Mouse (Mus musculus) heart, embryonic 10.5 days (tissue): ENCODE data around the gene Nccrp1. TPM values are rescaled to one million over a fixed set of nuclear protein-coding genes. Genes with fewer than 3 reads are reported as not detected.

Source experiments
- DNase-seq: peaks from one replicate; pipeline ENCODE4 v3.0.0-alpha.2; 2017; ENCODE audit warnings: low spot score
- H3K27ac ChIP-seq: fragments of 300-500 bp; sonication (generic); 2 replicates; pipeline ENCODE4 v1.5.1; 2016; ENCODE audit warnings: mild to moderate bottlenecking
- H3K27me3 ChIP-seq: fragments of 300-500 bp; sonication (generic); 2 replicates; pipeline ENCODE4 v1.6.1; 2016; ENCODE audit warnings: mild to moderate bottlenecking; ENCODE audit not compliant: poor library complexity, insufficient read depth, severe bottlenecking
- H3K36me3 ChIP-seq: fragments of 300-500 bp; sonication (generic); 2 replicates; pipeline ENCODE4 v1.6.1; 2016; ENCODE audit warnings: mild to moderate bottlenecking, moderate library complexity
- H3K4me1 ChIP-seq: fragments of 300-500 bp; sonication (generic); 2 replicates; pipeline ENCODE4 v1.6.1; 2016; ENCODE audit warnings: mild to moderate bottlenecking
- H3K4me3 ChIP-seq: fragments of 300-500 bp; sonication (generic); 2 replicates; pipeline ENCODE4 v1.5.1; 2016; ENCODE audit warnings: mild to moderate bottlenecking, moderate library complexity
- H3K9me3 ChIP-seq: fragments of 300-500 bp; sonication (generic); 2 replicates; pipeline ENCODE4 v1.6.1; 2016; ENCODE audit warnings: mild to moderate bottlenecking, moderate library complexity
- WGBS: fragments of 180-500 bp; shearing (Covaris S2); methylation state at CpG from one replicate; pipeline ENCODE4 v1.1.7; 2016; 5-methylcytosine and 5-hydroxymethylcytosine counted together
- polyA plus RNA-seq: library from polyadenylated mRNA; unstranded; fragments of >200 nt; fragmentation: Nextera tagmentation; extraction: Ambion mirVana; gene quantifications from 2 replicates; pipeline ENCODE4 v1.2.1, GENCODE M21; 2016

Nccrp1 gene
- polyA plus RNA-seq, 1 experiment from 2014 or later = not detected

- no peak for DNase-seq
- no peaks in the 10 kb centered on the region for H3K9me3 ChIP-seq
- H3K36me3 ChIP-seq = peaks cover 8% of the 10 kb centered on the region
- peak overlapping the region; percentile 83 for H3K27ac ChIP-seq
- H3K4me3 ChIP-seq = no peak overlapping the region
- 66% methylated on average over 5 of the region's 5 CpGs for WGBS
- H3K27me3 ChIP-seq = no peaks in the 10 kb centered on the region
- peaks cover 83% of the 10 kb centered on the region for H3K4me1 ChIP-seq
Measured at GRCm38 (mm10) chr7:28578543-28579053, 31.5 kb upstream of the Nccrp1 start.

DNA sequence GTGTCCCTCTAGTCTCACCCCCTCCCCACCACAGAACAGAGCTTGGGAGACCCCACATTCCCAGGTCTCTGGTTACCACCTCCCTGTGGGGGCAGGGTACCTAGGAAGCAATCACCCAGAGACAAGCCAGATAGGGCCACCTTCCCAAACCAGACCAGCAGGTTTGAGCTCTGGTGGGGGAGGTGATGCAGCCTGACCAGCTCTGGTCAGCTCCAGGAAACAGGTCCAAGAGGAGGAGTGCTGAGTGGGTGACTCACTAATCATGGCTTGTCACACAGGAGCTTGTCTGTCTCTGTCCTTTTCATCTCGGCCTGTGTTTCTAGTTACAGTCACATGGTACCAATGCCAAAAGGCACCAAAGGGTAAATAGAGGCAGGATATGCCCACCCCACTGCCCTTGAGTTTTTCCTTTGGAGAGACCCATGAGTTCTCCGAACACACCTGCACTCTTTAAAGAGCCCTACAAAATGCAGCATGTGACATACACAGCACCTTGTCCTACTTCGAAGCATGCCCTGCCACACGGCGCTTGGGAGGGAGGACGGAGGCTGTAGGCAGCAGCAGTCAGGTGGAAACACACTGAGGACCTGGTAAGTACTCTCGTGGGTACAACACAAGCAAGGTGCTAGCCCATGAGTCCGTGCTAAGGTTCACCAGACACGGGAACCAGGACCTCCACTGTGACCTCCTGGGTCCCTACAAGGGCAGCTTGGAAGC, 30.9 kb upstream of the Nccrp1 start:
- Histone ChIP-seq H3K9me3 (no peaks in the 10 kb centered on the region), H3K4me3 (no peak overlapping the region), H3K36me3 (peaks cover 8% of the 10 kb centered on the region), H3K27ac (peak overlapping the region; percentile 83), H3K4me1 (peaks cover 83% of the 10 kb centered on the region), H3K27me3 (no peaks in the 10 kb centered on the region)
- DNase-seq = no peak
- WGBS = 68% methylated on average over 9 of the region's 9 CpGs

DNA sequence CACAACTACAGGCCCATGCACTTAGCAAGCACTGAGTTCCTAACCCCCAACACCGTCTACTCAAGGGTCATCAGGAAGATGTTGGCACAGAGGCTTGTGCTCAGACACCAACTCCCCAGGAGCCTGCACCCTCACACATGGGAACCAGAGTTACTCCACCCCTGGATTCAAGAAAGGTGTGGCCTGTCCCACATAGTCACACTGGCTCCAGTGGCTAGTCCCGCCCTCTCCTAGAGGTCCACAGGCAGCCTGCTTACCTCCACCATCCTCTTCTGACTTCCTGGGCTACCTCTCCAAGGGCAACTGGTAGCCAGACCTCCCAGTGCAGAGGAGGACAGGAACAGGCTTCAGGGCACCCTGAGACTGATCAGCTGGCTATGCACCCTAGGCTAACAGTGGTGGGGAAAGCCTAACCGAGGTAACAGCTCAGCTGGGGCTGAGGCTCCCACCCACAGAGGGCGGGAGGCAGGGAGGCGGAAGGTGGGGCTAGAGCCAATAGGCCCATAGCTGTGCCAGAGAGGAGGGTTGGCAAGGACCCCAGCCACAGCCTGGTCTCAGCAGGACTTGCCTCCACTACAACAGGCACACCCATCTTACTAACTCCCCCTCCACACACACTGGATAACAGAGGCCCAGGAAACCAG, 29.3 kb upstream of the Nccrp1 start:
- DNase-seq = no peak
- H3K4me1 ChIP-seq = peaks cover 93% of the 10 kb centered on the region
- H3K4me3 ChIP-seq = no peak overlapping the region
- no peaks in the 10 kb centered on the region for H3K27me3 ChIP-seq
- 71% methylated on average over 5 of the region's 5 CpGs for WGBS
- H3K9me3 ChIP-seq = no peaks in the 10 kb centered on the region
- H3K27ac ChIP-seq = peak overlapping the region; percentile 83
- peaks cover 6% of the 10 kb centered on the region for H3K36me3 ChIP-seq

GRCm38 (mm10) chr7:28575597-28575996, 28.5 kb upstream of the Nccrp1 start:
- Histone ChIP-seq H3K9me3 (no peaks in the 10 kb centered on the region), H3K4me1 (peaks cover 99% of the 10 kb centered on the region), H3K27ac (0 out of 2 replicates have a peak overlapping the region, but pooled peaks have one; percentile 7), H3K4me3 (no peak overlapping the region), H3K27me3 (no peaks in the 10 kb centered on the region), H3K36me3 (no peaks in the 10 kb centered on the region; the same call in 1 of the 2 replicates)
- no peak for DNase-seq
- 86% methylated on average over 11 of the region's 11 CpGs for WGBS

- Histone ChIP-seq H3K9me3 (no peaks in the 10 kb centered on the region), H3K27me3 (no peaks in the 10 kb centered on the region), H3K36me3 (peaks cover 17% of the 10 kb centered on the region), H3K4me3 (no peak overlapping the region), H3K4me1 (peaks cover 90% of the 10 kb centered on the region), H3K27ac (0 out of 2 replicates have a peak overlapping the region, but pooled peaks have one; percentile 16)
- WGBS = 89% methylated on average over 3 of the region's 3 CpGs
- DNase-seq = no peak
Measured at GRCm38 (mm10) chr7:28573236-28573635, 26.2 kb upstream of the Nccrp1 start.

- H3K4me3 ChIP-seq = no peak overlapping the region
- no peak for DNase-seq
- no peaks in the 10 kb centered on the region for H3K27me3 ChIP-seq
- peaks cover 85% of the 10 kb centered on the region for H3K4me1 ChIP-seq
- no peaks in the 10 kb centered on the region for H3K9me3 ChIP-seq
- H3K27ac ChIP-seq = peak overlapping the region; percentile 16; the same call in 1 of the 2 replicates
- 80% methylated on average over 5 of the region's 5 CpGs for WGBS
- peaks cover 23% of the 10 kb centered on the region for H3K36me3 ChIP-seq
Measured at GRCm38 (mm10) chr7:28572689-28573088, 25.6 kb upstream of the Nccrp1 start.

GRCm38 (mm10) chr7:28570982-28571682, 24.1 kb upstream of the Nccrp1 start:
- no peak overlapping the region for H3K4me3 ChIP-seq
- peaks cover 38% of the 10 kb centered on the region for H3K36me3 ChIP-seq
- 41% methylated on average over 5 of the region's 5 CpGs for WGBS
- no peak for DNase-seq
- peak overlapping the region; percentile 50; the same call in 1 of the 2 replicates for H3K27ac ChIP-seq
- H3K27me3 ChIP-seq = no peaks in the 10 kb centered on the region
- H3K9me3 ChIP-seq = no peaks in the 10 kb centered on the region
- peaks cover 69% of the 10 kb centered on the region for H3K4me1 ChIP-seq

DNA sequence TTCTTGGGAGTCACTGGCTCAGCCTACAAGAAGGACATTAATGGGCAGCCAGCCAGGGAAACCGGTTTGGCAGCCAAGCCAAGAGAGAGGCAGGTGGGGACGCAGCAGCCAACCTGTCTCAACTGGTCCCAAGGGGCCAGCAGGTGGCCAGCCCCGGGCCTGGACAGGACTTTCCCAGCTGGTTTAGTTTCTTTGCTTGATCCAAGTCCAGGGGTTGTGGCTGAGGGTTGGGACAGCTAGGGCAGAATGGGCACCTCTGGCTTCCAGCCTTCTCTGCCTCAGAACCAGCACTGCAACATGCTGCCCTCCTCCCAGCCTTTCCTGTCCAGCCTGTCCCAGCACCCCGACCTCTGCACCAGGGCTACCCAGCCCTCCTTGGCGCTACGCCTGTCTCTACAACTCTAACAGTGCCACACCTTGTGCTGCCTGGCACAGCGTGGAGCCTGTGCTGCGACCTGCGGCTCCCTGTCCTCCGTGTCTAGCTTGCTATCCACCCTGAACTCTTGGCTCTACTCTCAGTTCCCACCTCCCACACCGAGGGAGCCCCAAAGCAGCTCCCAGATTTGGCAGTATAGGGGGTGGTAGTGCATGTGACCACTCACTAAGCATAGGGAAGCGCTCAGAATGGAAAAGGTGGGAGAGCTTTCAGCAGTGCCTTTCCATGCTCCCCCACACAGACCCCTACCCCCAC, 23.4 kb upstream of the Nccrp1 start:
- H3K4me1 ChIP-seq = peaks cover 63% of the 10 kb centered on the region
- WGBS = 79% methylated on average over 12 of the region's 12 CpGs
- H3K9me3 ChIP-seq = no peaks in the 10 kb centered on the region
- no peak for DNase-seq
- peaks cover 44% of the 10 kb centered on the region for H3K36me3 ChIP-seq
- peak overlapping the region; percentile 14 for H3K27ac ChIP-seq
- H3K4me3 ChIP-seq = no peak overlapping the region
- H3K27me3 ChIP-seq = no peaks in the 10 kb centered on the region

DNA sequence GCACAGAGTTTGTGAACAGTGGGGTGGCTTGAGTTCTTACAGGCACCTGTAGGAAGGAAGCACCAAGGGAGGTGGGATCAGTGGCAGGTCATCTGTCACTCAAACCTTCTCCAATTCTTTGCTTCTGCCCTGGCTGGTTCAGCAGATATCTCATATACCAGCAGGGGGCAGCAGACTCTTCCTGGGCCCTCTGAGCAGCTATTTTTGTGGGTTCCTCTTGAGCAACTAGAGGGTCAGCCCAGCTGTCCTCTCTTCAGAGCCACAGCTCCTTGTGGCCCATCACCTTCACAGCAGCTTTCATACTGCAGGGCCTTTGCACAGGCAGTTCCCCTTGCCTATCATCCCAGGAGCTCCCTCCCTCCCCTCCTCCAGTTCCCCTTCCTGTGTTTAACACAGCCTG, 21.2 kb upstream of the Nccrp1 start:
- Histone ChIP-seq H3K4me1 (peaks cover 41% of the 10 kb centered on the region), H3K9me3 (no peaks in the 10 kb centered on the region), H3K4me3 (no peak overlapping the region), H3K36me3 (peaks cover 66% of the 10 kb centered on the region), H3K27me3 (no peaks in the 10 kb centered on the region), H3K27ac (no peak overlapping the region)
- no peak for DNase-seq

GRCm38 (mm10) chr7:28567539-28567938, 20.5 kb upstream of the Nccrp1 start:
- Histone ChIP-seq H3K27ac (no peak overlapping the region), H3K27me3 (no peaks in the 10 kb centered on the region), H3K4me3 (no peak overlapping the region), H3K4me1 (peaks cover 34% of the 10 kb centered on the region), H3K9me3 (no peaks in the 10 kb centered on the region), H3K36me3 (peaks cover 73% of the 10 kb centered on the region)
- DNase-seq = no peak
- WGBS = 79% methylated on average over 4 of the region's 4 CpGs

GRCm38 (mm10) chr7:28565407-28565806, 18.4 kb upstream of the Nccrp1 start:
- no peaks in the 10 kb centered on the region for H3K9me3 ChIP-seq
- H3K36me3 ChIP-seq = peaks cover 92% of the 10 kb centered on the region
- no peak overlapping the region for H3K27ac ChIP-seq
- 80% methylated on average over 5 of the region's 5 CpGs for WGBS
- no peaks in the 10 kb centered on the region for H3K27me3 ChIP-seq
- H3K4me3 ChIP-seq = no peak overlapping the region
- peaks cover 14% of the 10 kb centered on the region for H3K4me1 ChIP-seq
- no peak for DNase-seq

- no peak overlapping the region for H3K27ac ChIP-seq
Measured at GRCm38 (mm10) chr7:28562951-28563350, 15.9 kb upstream of the Nccrp1 start.

More at GRCm38 (mm10) chr7:28562951-28563350, 15.9 kb upstream of the Nccrp1 start:
- Histone ChIP-seq H3K27me3 (no peaks in the 10 kb centered on the region), H3K4me3 (no peak overlapping the region), H3K4me1 (peaks cover 21% of the 10 kb centered on the region), H3K36me3 (peaks cover 90% of the 10 kb centered on the region), H3K9me3 (no peaks in the 10 kb centered on the region)
- WGBS = 96% methylated on average over 13 of the region's 13 CpGs
- DNase-seq = no peak
